ENCODE assay signal across 15 mouse cellular contexts in genomic region chr12:51045437-51045836, GRCm38 (mm10).
DNase-seq lines count a peak whose midpoint lies in the region; ATAC-seq and TF ChIP-seq lines count a peak whose summit lies in the region.
"Had no signal": no experiment of that assay in that cellular context is flagged by ENCODE, and none has a peak within 500 bp of the region (broad histone marks: within the 10 kb centered on the region; RNA-seq: fewer than 3 reads in every experiment).

No protein-coding gene starts in this region.

- no peak overlapping the region for H3K9ac ChIP-seq in forebrain, embryonic 13.5 days
- no peak overlapping the region for H3K9ac ChIP-seq in intestine, embryonic 15.5 days
- H3K9ac ChIP-seq in intestine, postnatal 0 days (ENCODE audit: low read depth, low read length) = no peak overlapping the region
- H3K9ac ChIP-seq in midbrain, embryonic 15.5 days = no peak overlapping the region
- H3K9ac ChIP-seq in midbrain, embryonic 13.5 days (replicated peaks) = no peak overlapping the region
- H3K9ac ChIP-seq: neural tube, embryonic 12.5 days had no signal

- H3K36me3 ChIP-seq in forebrain, embryonic 13.5 days (ENCODE audit: poor library complexity, severe bottlenecking) = no peaks in the 10 kb centered on the region
- no peaks in the 10 kb centered on the region for H3K36me3 ChIP-seq in forebrain, embryonic 10.5 days (replicated peaks)
- H3K36me3 ChIP-seq in intestine, embryonic 15.5 days = no peaks in the 10 kb centered on the region
- H3K36me3 ChIP-seq in intestine, postnatal 0 days (ENCODE audit: control insufficient read depth, insufficient read depth) = no peaks in the 10 kb centered on the region
- no peaks in the 10 kb centered on the region for H3K36me3 ChIP-seq in midbrain, embryonic 15.5 days (replicated peaks)
- H3K36me3 ChIP-seq in midbrain, embryonic 13.5 days = no peaks in the 10 kb centered on the region
- H3K36me3 ChIP-seq: neural tube, embryonic 12.5 days had no signal

- TF ChIP-seq CTCF in intestine, postnatal 0 days (IDR thresholded peaks at IDR 0.05; ENCODE audit: low read depth) = no peak

- ATAC-seq in forebrain, embryonic 13.5 days = peak; percentile 89
- ATAC-seq in intestine, embryonic 15.5 days = peak; percentile 48; the same call in 1 of the 2 replicates
- ATAC-seq in intestine, postnatal 0 days = no peak
- peak; percentile 66 for ATAC-seq in midbrain, embryonic 15.5 days (replicated peaks)
- ATAC-seq in midbrain, embryonic 13.5 days = no peak
- ATAC-seq: midbrain, embryonic 16.5 days had no signal

- H3K9me3 ChIP-seq in forebrain, embryonic 13.5 days (replicated peaks) = no peaks in the 10 kb centered on the region
- H3K9me3 ChIP-seq in forebrain, embryonic 10.5 days = no peaks in the 10 kb centered on the region
- H3K9me3 ChIP-seq in intestine, embryonic 15.5 days = no peaks in the 10 kb centered on the region
- no peaks in the 10 kb centered on the region for H3K9me3 ChIP-seq in intestine, postnatal 0 days (ENCODE audit: control insufficient read depth)
- H3K9me3 ChIP-seq in midbrain, embryonic 15.5 days = no peaks in the 10 kb centered on the region
- no peaks in the 10 kb centered on the region for H3K9me3 ChIP-seq in midbrain, embryonic 13.5 days
- H3K9me3 ChIP-seq: neural tube, embryonic 12.5 days had no signal

- no peak overlapping the region for H3K4me3 ChIP-seq in forebrain, embryonic 13.5 days
- H3K4me3 ChIP-seq in forebrain, embryonic 10.5 days = no peak overlapping the region
- no peak overlapping the region for H3K4me3 ChIP-seq in intestine, embryonic 15.5 days (replicated peaks)
- no peak overlapping the region for H3K4me3 ChIP-seq in intestine, postnatal 0 days (ENCODE audit: low read depth, low read length)
- no peak overlapping the region for H3K4me3 ChIP-seq in midbrain, embryonic 15.5 days
- no peak overlapping the region for H3K4me3 ChIP-seq in midbrain, embryonic 13.5 days (replicated peaks)
- H3K4me3 ChIP-seq: neural tube, embryonic 12.5 days had no signal

- H3K27ac ChIP-seq in forebrain, embryonic 13.5 days = no peak overlapping the region
- H3K27ac ChIP-seq in forebrain, embryonic 10.5 days = no peak overlapping the region
- H3K27ac ChIP-seq in intestine, embryonic 15.5 days = no peak overlapping the region
- H3K27ac ChIP-seq in intestine, postnatal 0 days (ENCODE audit: low read depth, low read length) = no peak overlapping the region
- no peak overlapping the region for H3K27ac ChIP-seq in midbrain, embryonic 15.5 days
- no peak overlapping the region for H3K27ac ChIP-seq in midbrain, embryonic 13.5 days
- H3K27ac ChIP-seq: neural tube, embryonic 12.5 days had no signal

- no peaks in the 10 kb centered on the region for H3K27me3 ChIP-seq in forebrain, embryonic 13.5 days
- no peaks in the 10 kb centered on the region for H3K27me3 ChIP-seq in forebrain, embryonic 10.5 days (ENCODE audit: poor library complexity, severe bottlenecking)
- H3K27me3 ChIP-seq in intestine, embryonic 15.5 days (replicated peaks) = no peaks in the 10 kb centered on the region
- H3K27me3 ChIP-seq in intestine, postnatal 0 days (replicated peaks; ENCODE audit: control insufficient read depth, insufficient read depth, low read length) = no peaks in the 10 kb centered on the region
- H3K27me3 ChIP-seq in midbrain, embryonic 15.5 days (replicated peaks) = no peaks in the 10 kb centered on the region
- peaks cover 4% of the 10 kb centered on the region; the same call in 1 of the 2 replicates for H3K27me3 ChIP-seq in midbrain, embryonic 13.5 days
- H3K27me3 ChIP-seq: neural tube, embryonic 12.5 days had no signal

- 40% methylated on average over 9 of the region's 9 CpGs for WGBS in forebrain, embryonic 13.5 days
- WGBS in forebrain, embryonic 10.5 days = 58% methylated on average over 9 of the region's 9 CpGs
- WGBS in intestine, embryonic 15.5 days = 39% methylated on average over 9 of the region's 9 CpGs
- 45% methylated on average over 9 of the region's 9 CpGs for WGBS in intestine, postnatal 0 days
- WGBS in midbrain, embryonic 15.5 days = 40% methylated on average over 9 of the region's 9 CpGs
- WGBS in midbrain, embryonic 13.5 days = 46% methylated on average over 9 of the region's 9 CpGs

- no peak overlapping the region for H3K4me2 ChIP-seq in forebrain, embryonic 13.5 days
- H3K4me2 ChIP-seq in intestine, embryonic 15.5 days (replicated peaks) = no peak overlapping the region
- H3K4me2 ChIP-seq in intestine, postnatal 0 days (replicated peaks; ENCODE audit: low read depth) = no peak overlapping the region
- no peak overlapping the region for H3K4me2 ChIP-seq in midbrain, embryonic 15.5 days
- no peak overlapping the region for H3K4me2 ChIP-seq in midbrain, embryonic 13.5 days (replicated peaks)
- H3K4me2 ChIP-seq: neural tube, embryonic 12.5 days had no signal

- H3K4me1 ChIP-seq in forebrain, embryonic 13.5 days = peaks cover 7% of the 10 kb centered on the region
- peaks cover 6% of the 10 kb centered on the region; the same call in 1 of the 2 replicates for H3K4me1 ChIP-seq in forebrain, embryonic 10.5 days
- peaks cover 6% of the 10 kb centered on the region; the same call in 1 of the 2 replicates for H3K4me1 ChIP-seq in intestine, embryonic 15.5 days (replicated peaks)
- H3K4me1 ChIP-seq in intestine, postnatal 0 days (replicated peaks; ENCODE audit: control insufficient read depth, insufficient read depth, low read length) = no peaks in the 10 kb centered on the region
- no peaks in the 10 kb centered on the region for H3K4me1 ChIP-seq in midbrain, embryonic 15.5 days
- no peaks in the 10 kb centered on the region for H3K4me1 ChIP-seq in midbrain, embryonic 13.5 days (replicated peaks)
- H3K4me1 ChIP-seq: neural tube, embryonic 12.5 days had no signal

- DNase-seq in forebrain, embryonic 10.5 days (ENCODE audit: extremely low spot score, low spot score) = no peak
- no peak for DNase-seq in frontal cortex, postnatal 25 days (ENCODE audit: low spot score in 2 of 2)
- DNase-seq in frontal cortex, adult 2 months (ENCODE audit: extremely low spot score in 1 of 2, low spot score in 1 of 2) = no peak
- DNase-seq: adrenal gland, postnatal 10 days; cerebellum, postnatal 36 days; gastrocnemius, postnatal 25 days; heart, postnatal 36 days; spleen, adult 18-20 months had no signal

Comparison
In these comparisons a context has a peak if more than half of its experiments do, and no peak if none do; other contexts are left out.
1. ATAC-seq: peak in forebrain, embryonic 13.5 days (single experiment), intestine, embryonic 15.5 days (single experiment) and midbrain, embryonic 15.5 days (single experiment); none in intestine, postnatal 0 days (single experiment) and midbrain, embryonic 13.5 days (single experiment).